Mouse (Mus musculus): ENCODE measurements around the gene Shd. TPM values are rescaled to one million over a fixed set of nuclear protein-coding genes. Genes with fewer than 3 reads are reported as not detected.
"Not testable (repeated sequence)": the region's sequence is repeated elsewhere in the genome, so short reads cannot be mapped to it uniquely, and the experiment has no call there.

The Shd gene
- 1.6 and 1.9 TPM in 2 replicates for polyA plus RNA-seq (2012; rRNA removed)

DNA sequence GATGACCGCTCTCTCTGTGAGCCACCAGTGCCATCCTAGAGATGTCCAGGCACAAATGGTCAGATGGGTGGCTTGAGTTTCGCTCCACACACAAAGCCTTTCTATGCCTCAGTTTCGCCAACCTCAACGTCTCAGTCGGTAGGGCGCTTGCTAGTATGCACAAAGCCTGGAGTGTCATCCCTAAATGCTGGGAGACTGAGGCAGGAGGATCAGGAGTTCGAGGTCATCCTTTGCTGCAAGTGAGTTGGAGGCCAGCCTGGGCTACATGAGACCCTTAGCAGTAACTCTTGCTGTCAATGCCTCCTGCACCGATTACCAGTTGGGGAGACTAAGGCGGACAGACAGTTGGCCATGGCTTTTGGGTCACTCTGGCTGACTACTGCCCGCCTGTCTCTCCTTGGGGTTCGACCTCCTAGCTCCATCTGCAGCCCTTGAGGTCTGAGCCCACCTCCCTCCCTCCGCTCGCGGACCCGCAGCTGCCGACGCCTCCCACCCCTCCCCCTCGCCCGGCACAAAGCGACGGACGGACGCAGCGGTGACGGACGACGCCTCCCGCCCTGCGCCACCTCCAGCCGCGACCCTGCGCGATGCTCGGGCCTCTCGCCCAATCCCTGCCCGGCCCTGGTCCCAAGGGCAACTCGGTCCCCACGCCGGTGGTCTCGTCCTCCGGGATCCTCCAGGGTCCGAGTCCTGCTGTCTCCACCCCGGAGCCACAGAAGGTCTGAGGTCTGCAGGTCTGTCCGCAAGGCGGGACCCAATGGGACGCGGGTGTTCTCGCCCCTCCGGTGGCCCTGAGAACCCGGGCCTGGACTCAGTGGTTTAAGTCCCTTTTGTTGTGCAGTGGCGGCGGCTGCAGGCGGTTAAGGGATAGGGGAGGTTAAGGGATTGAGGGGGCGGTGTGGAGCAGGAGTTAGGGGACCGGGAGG is at the start of gene Shd:
TSS of gene Shd (plus strand) at position 502 of the 926 bp plus-strand sequence.
- Histone ChIP-seq H3K4me3 (replicated peaks; ENCODE audit: extremely low read depth, low read depth, low read length) (peak within 1 kb of the TSS; percentile 36), H3K4me1 (ENCODE audit: control insufficient read depth, insufficient read depth, low read length) (no peaks in the 10 kb centered on the region; the same call in 1 of the 2 replicates)
- 10% methylated on average over 54 of the region's 55 CpGs for WGBS
- TF ChIP-seq CTCF (IDR thresholded peaks at IDR 0.05; ENCODE audit: insufficient read depth, low read length) (no peak), POLR2A (IDR thresholded peaks at IDR 0.05; ENCODE audit: borderline replicate concordance, extremely low read depth, low read depth, low read length) (no peak)
- DNase-seq = no peak

DNA sequence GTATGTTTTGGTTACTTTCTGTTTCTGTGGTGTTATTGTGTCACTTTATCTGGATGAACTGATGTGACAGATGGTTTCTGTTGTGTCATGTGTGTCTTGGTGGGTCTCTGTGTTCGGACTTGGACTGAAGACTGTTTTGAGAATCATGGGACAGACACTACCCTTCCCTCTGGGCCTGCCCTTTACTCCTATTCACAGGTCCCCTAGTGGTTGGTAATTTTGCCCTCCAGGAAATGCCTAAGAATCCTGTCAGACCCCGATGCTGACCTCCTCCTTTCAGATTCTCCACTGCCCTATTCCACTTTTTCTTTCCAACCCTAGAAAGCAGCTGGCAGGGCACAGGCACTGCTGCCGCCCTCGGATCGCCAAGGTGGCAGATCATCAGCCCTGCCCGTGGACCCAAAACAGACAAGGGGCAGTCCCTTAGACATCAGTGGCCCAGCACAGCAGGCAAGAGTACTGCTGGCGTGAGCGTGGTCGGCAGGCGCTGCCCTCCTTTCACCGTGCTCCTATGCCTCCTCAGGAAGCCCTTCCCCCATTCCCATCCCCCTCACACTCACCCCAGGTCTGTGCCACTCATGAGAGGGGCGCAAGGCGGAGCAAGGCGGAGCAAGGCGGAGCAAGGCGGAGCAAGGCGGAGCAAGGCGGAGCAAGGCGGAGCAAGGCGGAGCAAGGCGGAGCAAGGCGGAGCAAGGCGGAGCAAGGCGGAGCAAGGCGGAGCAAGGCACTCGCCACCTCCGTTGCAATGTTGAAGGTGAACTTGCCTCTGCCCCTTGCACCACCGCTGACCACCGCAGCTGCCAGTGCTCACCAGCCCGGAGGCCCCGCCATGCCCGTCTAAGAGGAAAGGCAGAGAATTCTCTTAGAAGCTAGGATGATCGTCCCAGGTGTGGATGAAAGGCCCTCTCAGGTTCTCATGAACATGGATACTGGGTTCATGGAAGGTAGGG is 38.4 kb upstream of the Shd start:
- no peak for TF ChIP-seq CTCF (IDR thresholded peaks at IDR 0.05; ENCODE audit: insufficient read depth, low read length)
- TF ChIP-seq POLR2A (IDR thresholded peaks at IDR 0.05; ENCODE audit: borderline replicate concordance, extremely low read depth, low read depth, low read length) = peak; percentile 57; the same call in 1 of the 2 replicates
- peak; percentile 67 for DNase-seq

DNA sequence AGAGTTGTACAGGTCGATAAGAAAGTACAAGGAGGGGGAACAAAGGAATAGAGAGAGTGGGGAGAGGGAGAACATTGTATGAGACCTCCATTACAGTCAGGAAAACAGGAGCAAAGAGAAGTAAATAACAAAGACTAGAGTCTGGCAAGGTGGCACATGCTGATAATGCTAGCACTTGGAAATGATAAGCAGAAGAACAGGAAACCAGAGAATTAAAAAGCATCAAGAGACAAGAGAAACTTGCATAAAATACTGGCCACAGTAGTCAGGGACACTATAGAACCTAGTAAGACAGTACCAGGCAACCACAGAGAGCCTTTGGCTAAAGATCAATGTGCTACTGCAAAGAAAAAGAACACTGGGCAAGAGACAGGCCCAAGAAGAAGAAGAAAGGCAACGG is 37.6 kb upstream of the Shd start:
- no peak for TF ChIP-seq CTCF (IDR thresholded peaks at IDR 0.05; ENCODE audit: insufficient read depth, low read length)
- no peak for TF ChIP-seq POLR2A (IDR thresholded peaks at IDR 0.05; ENCODE audit: borderline replicate concordance, extremely low read depth, low read depth, low read length)
- Histone ChIP-seq H3K4me3 (replicated peaks; ENCODE audit: extremely low read depth, low read depth, low read length) (no peak overlapping the region), H3K4me1 (ENCODE audit: control insufficient read depth, insufficient read depth, low read length) (no peaks in the 10 kb centered on the region)
- WGBS = 66% methylated on average over 2 of the region's 2 CpGs
- DNase-seq = no peak

More for the DNA sequence above, 38.4 kb upstream of the Shd start:
- Histone ChIP-seq H3K4me3 (replicated peaks; ENCODE audit: extremely low read depth, low read depth, low read length) (peak overlapping the region; percentile 83), H3K4me1 (ENCODE audit: control insufficient read depth, insufficient read depth, low read length) (no peaks in the 10 kb centered on the region)
- under 1% methylated on average over 33 of the region's 33 CpGs for WGBS

DNA sequence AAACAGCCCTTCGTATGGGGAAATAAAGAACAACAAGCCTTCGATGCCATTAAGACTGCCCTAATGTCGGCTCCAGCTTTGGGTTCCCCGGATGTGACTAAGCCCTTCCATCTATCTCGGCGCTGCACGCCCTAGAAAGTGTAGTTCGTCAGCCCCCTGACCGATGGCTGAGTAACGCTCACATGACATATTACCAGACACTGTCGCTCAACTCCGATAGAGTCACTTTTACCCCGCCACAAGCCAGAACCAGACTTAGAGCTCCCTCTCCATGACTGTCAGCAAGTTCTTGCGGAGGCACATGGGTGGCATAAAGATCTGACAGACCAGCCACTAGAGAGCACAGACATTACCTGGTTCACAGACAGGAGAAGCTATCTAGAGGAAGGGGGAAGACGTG is 37.1 kb upstream of the Shd start:
- no peak for TF ChIP-seq POLR2A (IDR thresholded peaks at IDR 0.05; ENCODE audit: borderline replicate concordance, extremely low read depth, low read depth, low read length)
- no peak for TF ChIP-seq CTCF (IDR thresholded peaks at IDR 0.05; ENCODE audit: insufficient read depth, low read length)
- Histone ChIP-seq H3K4me3 (replicated peaks; ENCODE audit: extremely low read depth, low read depth, low read length) (no peak overlapping the region), H3K4me1 (ENCODE audit: control insufficient read depth, insufficient read depth, low read length) (no peaks in the 10 kb centered on the region)
- DNase-seq = no peak
- WGBS = 96% methylated on average over 15 of the region's 15 CpGs

DNA sequence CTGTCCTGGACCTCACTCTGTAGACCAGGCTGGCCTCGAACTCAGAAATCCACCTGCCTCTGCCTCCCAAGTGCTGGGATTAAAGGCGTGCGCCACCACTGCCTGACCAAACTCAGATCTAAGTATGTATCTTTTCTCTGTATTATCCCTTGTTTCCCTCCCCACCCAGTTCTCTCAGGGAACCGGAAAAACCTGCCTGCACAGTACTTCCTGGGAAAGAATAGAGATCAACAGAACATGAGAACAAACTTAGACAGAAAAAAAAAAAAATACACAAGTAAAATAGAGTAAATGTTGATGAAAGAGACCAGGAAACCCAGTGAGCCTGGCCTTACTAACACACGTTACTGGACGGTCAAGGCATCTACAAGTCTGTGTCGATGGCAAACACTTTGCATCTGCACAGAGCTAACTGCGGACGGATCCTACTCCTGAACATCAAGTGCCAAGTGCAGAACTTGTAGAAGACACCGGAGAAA is 25.8 kb upstream of the Shd start:
- WGBS = 17% methylated on average over 10 of the region's 10 CpGs
- peak overlapping the region; percentile 15 for H3K4me3 ChIP-seq (replicated peaks; ENCODE audit: extremely low read depth, low read depth, low read length)
- H3K4me1 ChIP-seq (ENCODE audit: control insufficient read depth, insufficient read depth, low read length); DNase-seq: not testable (repeated sequence)

DNA sequence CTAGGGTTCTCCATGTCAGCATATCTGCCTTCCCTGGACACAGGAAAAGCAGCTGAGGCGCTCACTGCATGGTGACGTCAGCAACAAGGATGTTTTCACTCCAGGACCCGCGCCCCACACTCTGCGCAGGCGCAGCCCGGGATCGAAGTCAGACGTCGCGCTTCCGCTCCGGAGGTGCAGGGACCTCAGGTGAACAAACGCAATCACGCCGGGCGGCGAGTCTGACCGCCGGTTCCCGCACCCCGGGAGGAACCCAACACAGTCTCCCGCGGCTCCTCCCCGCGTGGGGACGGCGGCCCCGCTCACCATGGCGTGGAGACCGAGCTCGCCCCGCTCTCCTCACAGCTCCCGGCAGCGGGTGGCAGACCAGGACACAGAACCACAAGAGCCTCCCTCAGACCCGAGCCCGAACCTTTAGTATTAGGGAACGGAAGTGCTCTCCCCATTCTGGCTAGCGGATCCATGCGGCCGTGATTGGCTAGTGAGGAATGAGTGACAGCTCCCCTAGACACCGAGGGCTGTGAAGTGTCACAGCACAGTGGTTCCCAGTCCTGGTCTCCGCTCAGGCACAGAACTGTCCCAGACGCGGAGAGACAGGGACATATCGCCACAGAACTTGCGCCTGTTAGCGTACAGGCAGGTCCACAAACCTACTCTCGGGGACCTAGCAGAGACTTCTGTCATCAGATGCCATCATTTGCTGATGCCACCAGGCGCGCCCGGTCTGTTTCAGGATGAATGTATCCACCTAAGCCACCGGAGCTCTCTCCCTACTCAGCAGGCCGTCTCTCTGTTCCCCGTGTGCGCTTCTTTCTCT is 25.2 kb upstream of the Shd start:
- peak overlapping the region; percentile 81 for H3K4me3 ChIP-seq (replicated peaks; ENCODE audit: extremely low read depth, low read depth, low read length)
- under 1% methylated on average over 56 of the region's 56 CpGs for WGBS
- DNase-seq = peak; percentile 92
- not testable (repeated sequence) for H3K4me1 ChIP-seq (ENCODE audit: control insufficient read depth, insufficient read depth, low read length)
- peak; percentile 81; the same call in 1 of the 2 replicates for TF ChIP-seq POLR2A (IDR thresholded peaks at IDR 0.05; ENCODE audit: borderline replicate concordance, extremely low read depth, low read depth, low read length)

DNA sequence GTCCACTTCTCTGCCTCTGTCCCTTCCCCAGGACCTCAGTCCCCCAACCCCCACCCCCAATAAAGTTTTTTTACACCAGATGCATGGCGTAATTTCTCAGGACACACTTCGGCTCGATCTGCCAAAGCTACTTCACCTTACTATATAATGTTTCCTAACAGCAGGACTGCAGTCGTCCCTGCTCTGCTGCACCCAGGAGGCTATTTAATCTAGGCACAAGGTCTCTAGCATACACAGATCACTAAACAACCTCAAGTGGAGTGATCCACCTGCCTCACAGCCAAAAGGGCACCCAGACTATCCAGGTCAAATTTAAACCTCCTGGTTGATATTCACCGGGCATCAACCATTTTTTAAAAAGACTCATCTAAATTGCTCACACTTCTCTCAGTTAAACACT is 24.6 kb upstream of the Shd start:
- no peak for DNase-seq
- peaks cover 2% of the 10 kb centered on the region for H3K4me1 ChIP-seq (ENCODE audit: control insufficient read depth, insufficient read depth, low read length)
- TF ChIP-seq CTCF (IDR thresholded peaks at IDR 0.05; ENCODE audit: insufficient read depth, low read length) (no peak), POLR2A (IDR thresholded peaks at IDR 0.05; ENCODE audit: borderline replicate concordance, extremely low read depth, low read depth, low read length) (no peak)
- WGBS = 18% methylated on average over 5 of the region's 5 CpGs
- H3K4me3 ChIP-seq (replicated peaks; ENCODE audit: extremely low read depth, low read depth, low read length) = peak overlapping the region; percentile 81

DNA sequence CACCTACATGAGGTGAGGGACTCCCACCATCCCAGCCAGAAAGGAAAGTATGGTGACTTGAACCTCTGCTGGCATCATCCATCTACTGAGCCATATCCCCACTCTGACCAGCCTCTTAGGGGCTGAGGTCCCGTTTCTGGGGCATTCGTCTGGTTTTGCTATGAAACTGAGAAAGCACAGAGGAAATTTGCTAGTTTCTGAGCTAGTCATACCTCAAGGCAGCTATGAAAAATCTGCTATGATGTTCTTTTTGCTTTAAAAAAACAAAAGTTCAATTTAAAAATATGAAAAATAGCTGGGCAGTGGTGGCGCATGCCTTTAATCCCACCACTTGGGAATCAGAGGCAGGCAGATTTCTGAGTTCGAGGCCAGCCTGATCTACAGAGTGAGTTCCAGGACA is 21.6 kb upstream of the Shd start:
- peaks cover 2% of the 10 kb centered on the region for H3K4me1 ChIP-seq (ENCODE audit: control insufficient read depth, insufficient read depth, low read length)
- 84% methylated on average over 4 of the region's 4 CpGs for WGBS
- TF ChIP-seq POLR2A (IDR thresholded peaks at IDR 0.05; ENCODE audit: borderline replicate concordance, extremely low read depth, low read depth, low read length) = no peak
- no peak for TF ChIP-seq CTCF (IDR thresholded peaks at IDR 0.05; ENCODE audit: insufficient read depth, low read length)
- H3K4me3 ChIP-seq (replicated peaks; ENCODE audit: extremely low read depth, low read depth, low read length) = no peak overlapping the region
- no peak for DNase-seq

DNA sequence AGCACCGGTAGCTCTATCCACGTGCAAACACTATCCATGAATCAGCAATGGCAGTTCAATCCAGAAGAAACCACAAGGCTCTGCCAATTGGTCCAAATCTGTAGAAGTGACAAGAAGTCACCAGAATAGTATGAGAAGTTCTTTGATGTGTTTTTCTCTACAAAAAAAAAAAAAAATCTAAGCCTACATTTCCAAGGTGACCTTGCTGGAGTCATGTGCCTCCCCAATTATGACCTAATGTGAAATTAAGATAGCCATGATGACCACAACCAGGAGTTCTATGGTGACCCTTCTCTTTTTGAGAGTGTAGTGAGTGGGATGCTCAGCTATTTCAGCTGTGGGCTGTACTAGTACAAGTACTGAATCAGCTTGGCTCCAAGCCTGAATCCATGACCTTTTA is 20.9 kb upstream of the Shd start, which contains the start of gene Zfp119b:
TSS of gene Zfp119b (minus strand) at position 101 of the 400 bp plus-strand sequence.
- no peak for DNase-seq
- TF ChIP-seq POLR2A (IDR thresholded peaks at IDR 0.05; ENCODE audit: borderline replicate concordance, extremely low read depth, low read depth, low read length) = no peak
- TF ChIP-seq CTCF (IDR thresholded peaks at IDR 0.05; ENCODE audit: insufficient read depth, low read length) = no peak
- H3K4me3 ChIP-seq (replicated peaks; ENCODE audit: extremely low read depth, low read depth, low read length) = no peak within 1 kb of the TSS
- H3K4me1 ChIP-seq (ENCODE audit: control insufficient read depth, insufficient read depth, low read length) = peaks cover 2% of the 10 kb centered on the region
- WGBS = 82% methylated on average over 2 of the region's 2 CpGs
